Mouse (Mus musculus) megakaryocyte, embryonic 14.5 days (primary cell): ENCODE measurements around the gene Cdkl2. TPM values are rescaled to one million over a fixed set of nuclear protein-coding genes. Genes with fewer than 3 reads are reported as not detected.

Experiments
- H3K27me3 ChIP-seq: replicated peaks from 2 replicates; pipeline ENCODE3; 2012; ENCODE audit warnings: inconsistent platforms
- H3K36me3 ChIP-seq: replicated peaks from 2 replicates; pipeline ENCODE3; 2012; ENCODE audit warnings: low read length, inconsistent platforms, mixed read lengths
- H3K4me1 ChIP-seq: 2 replicates; pipeline ENCODE4 v1.6.1; 2012; ENCODE audit warnings: inconsistent platforms
- H3K4me3 ChIP-seq: replicated peaks from 2 replicates; pipeline ENCODE3; 2012; ENCODE audit warnings: moderate library complexity, mild to moderate bottlenecking, inconsistent platforms
- H3K9me3 ChIP-seq: 2 replicates; pipeline ENCODE4 v1.6.1; 2012; ENCODE audit warnings: inconsistent platforms
- FLI1 ChIP-seq: IDR thresholded peaks from 2 replicates; pipeline ENCODE4 v1.6.1; 2012; ENCODE audit warnings: low read length, inconsistent platforms, mixed read lengths
- GATA1 ChIP-seq: IDR thresholded peaks from 3 replicates; pipeline ENCODE4 v1.6.1; 2012; ENCODE audit warnings: mixed read lengths, low read length, inconsistent platforms, borderline replicate concordance
- polyA plus RNA-seq: library from polyadenylated mRNA; stranded (reverse); fragments of >175 nt; gene quantifications from 2 replicates; pipeline ENCODE4 v1.2.3, GENCODE M21; 2012; ENCODE audit warnings: low replicate concordance; ENCODE audit not compliant: insufficient read depth

Gene Cdkl2
- polyA plus RNA-seq, 1 experiment, result 0.04 TPM

DNA sequence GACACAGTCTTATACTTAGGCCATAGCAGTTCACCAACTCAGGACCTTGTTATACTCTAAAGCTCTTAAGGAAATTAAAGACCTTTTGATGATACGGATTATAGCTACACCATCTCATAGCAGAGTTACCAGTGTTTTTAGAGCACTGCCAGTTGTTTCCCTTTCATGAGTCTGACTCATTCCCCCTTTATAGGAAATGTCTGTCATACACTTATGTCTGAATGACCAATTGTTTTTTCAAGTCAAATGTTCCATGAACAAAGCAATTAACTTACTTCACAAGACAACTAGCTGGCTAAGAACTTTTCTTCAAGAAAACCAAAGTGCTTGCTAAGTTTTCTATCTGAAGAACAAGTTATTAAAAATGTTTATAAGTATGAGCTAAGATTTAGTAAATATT lies 83.7 kb downstream of the Cdkl2 start:
- Histone ChIP-seq H3K4me1 (peaks cover 54% of the 10 kb centered on the region), H3K4me3 (peak overlapping the region; percentile 76), H3K27me3 (no peaks in the 10 kb centered on the region), H3K9me3 (no peaks in the 10 kb centered on the region), H3K36me3 (peaks cover 46% of the 10 kb centered on the region)
- TF ChIP-seq GATA1 (no peak), FLI1 (no peak)

DNA sequence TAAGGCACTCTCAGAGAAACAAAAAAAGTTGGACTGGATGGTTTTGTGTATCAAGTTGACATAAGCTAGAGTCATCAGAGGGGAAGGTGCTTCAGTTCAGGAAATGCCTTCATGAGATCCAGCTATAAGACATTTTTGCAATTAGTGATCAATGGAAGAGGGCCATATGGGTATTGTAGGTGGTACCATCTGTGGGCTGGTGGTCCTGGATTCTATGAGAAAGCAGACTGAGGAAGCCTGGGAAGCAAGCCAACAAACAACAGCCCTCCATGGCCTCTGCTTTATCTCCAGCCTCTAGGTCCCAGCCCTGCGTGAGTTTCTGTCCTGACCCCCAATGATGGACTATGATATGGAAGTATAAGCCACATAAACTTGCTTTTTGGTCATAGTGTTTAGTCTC lies 84.6 kb downstream of the Cdkl2 start:
- no peaks in the 10 kb centered on the region for H3K27me3 ChIP-seq
- H3K4me3 ChIP-seq, result peak overlapping the region; percentile 4
- H3K9me3 ChIP-seq, result no peaks in the 10 kb centered on the region
- TF ChIP-seq FLI1 (no peak), GATA1 (no peak)
- H3K36me3 ChIP-seq, result peaks cover 55% of the 10 kb centered on the region
- peaks cover 53% of the 10 kb centered on the region for H3K4me1 ChIP-seq

DNA sequence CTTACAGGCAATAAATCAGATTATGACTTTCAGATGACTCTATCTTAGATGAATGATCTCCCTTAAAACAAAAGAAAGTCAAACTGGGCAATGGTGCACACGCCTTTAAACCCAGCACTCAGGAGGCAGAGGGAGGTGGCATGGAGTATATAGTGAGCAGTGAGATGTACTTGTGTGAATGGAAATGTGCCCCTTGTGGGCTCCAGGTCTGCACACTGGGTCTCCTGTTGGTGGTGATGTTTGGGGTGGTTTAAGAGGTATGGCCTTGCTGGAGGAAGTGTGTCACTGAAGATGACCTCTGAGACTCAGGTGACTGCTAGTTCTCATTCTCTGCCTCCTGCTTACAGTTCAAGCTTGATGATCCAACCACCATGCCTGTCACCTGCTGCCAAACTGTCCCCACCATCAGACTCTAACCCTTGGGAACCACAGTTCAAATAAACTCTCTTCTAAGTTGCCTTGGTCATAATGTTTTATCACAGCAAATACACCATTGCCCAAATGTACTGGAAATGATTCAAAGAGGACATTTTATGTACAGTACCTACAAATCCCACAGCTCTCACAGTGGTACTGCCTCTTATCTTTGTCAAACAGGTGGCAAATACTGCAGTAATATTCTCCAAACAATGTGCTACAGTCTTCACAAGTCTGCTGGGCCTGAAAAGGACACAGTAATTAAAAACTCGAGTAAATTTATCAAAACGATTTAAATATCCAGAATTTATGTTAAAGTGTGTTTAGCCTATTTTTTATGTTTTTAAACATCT lies 86.5 kb downstream of the Cdkl2 start:
- Histone ChIP-seq H3K36me3 (peaks cover 74% of the 10 kb centered on the region), H3K27me3 (no peaks in the 10 kb centered on the region), H3K9me3 (no peaks in the 10 kb centered on the region), H3K4me3 (no peak overlapping the region), H3K4me1 (peaks cover 44% of the 10 kb centered on the region)
- TF ChIP-seq FLI1 (no peak), GATA1 (no peak)

Other genes starting within 250 kb of the Cdkl2 start
- 7.7 TPM in 1 of 2 replicates, not detected in the other for gene Rchy1, start 80.8 kb downstream of the Cdkl2 start, polyA plus RNA-seq
- 0.12 TPM in 1 of 2 replicates, not detected in the other for gene Odaph, start 56.4 kb downstream of the Cdkl2 start, polyA plus RNA-seq
- 3.8 and 11.5 TPM in 2 replicates for gene G3bp2, start 39.8 kb upstream of the Cdkl2 start, polyA plus RNA-seq
- 24.1 and 49.3 TPM in 2 replicates for gene Uso1, start 94.1 kb upstream of the Cdkl2 start, polyA plus RNA-seq
- gene U90926, start 171.5 kb upstream of the Cdkl2 start, polyA plus RNA-seq, result not detected in 2 replicates
- gene Ppef2, start 212.4 kb upstream of the Cdkl2 start, polyA plus RNA-seq, result 0.37 TPM in 1 of 2 replicates, not detected in the other
- 5.5 and 6.1 TPM in 2 replicates for gene Naaa, start 234.3 kb upstream of the Cdkl2 start, polyA plus RNA-seq